Mouse (Mus musculus): ENCODE results near the gene Cblb. TPM values are rescaled to one million over a fixed set of nuclear protein-coding genes. Genes with fewer than 3 reads are reported as not detected.

Gene Cblb
- total RNA-seq (2023) = 88.6 to 97.0 TPM (median 93.1 TPM) in 4 replicates

DNA sequence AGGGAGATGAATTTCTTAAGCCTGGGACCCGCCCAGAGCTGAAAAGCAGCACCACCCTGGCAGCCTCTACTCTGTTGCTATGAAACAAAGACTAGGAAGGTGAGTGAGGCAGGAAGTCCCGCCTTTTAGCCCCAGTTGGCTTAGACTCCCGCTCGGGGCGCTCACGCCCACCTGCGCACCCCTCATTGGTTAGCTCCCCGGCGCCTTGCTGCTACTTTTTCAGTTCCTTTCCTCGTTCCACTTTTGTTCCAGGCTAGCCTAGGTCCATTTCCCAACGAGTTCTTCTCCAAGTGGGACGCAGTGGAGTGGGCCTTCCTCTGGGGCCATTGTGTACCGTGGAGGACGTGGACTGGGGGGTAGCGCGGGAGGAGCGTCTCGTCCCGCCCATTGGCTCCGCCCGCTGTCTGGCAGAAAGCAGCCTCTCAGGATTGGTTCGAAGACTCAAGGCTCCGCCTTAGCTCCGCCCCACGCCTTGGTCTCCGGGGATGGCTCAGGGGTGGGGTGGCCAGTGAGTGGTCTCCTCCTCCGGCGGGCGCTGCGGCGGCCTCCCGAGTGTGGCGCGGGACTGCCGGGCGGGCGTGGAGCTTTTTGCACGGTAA lies at the start of gene Cblb:
Cblb (plus strand) TSS at position 135 of the 599 bp plus-strand sequence.

Measured in B cell, adult 62 days (primary cell).